Mouse (Mus musculus) hindbrain, embryonic 16.5 days (tissue): ENCODE measurements around the gene Krtap4-9. TPM values are rescaled to one million over a fixed set of nuclear protein-coding genes. Genes with fewer than 3 reads are reported as not detected.
"Not testable (repeated sequence)": the region's sequence is repeated elsewhere in the genome, so short reads cannot be mapped to it uniquely, and the experiment has no call there.

ENCODE experiments used
- ATAC-seq: fragments of 200-750 bp; cut with Nextera tagmentation; 2 replicates; pipeline ENCODE4 v1.8.0; 2017; ENCODE audit warnings: moderate TSS enrichment, moderate library complexity
- H3K27ac ChIP-seq: fragments of 300-500 bp; sonication (generic); 2 replicates; pipeline ENCODE4 v1.5.1; 2014; ENCODE audit warnings: low read depth, mild to moderate bottlenecking, control low read depth, low read length, moderate library complexity
- H3K27me3 ChIP-seq: fragments of 300-500 bp; sonication (generic); replicated peaks from 2 replicates; pipeline ENCODE4 v1.6.1; 2014; ENCODE audit warnings: low read length; ENCODE audit not compliant: control insufficient read depth, insufficient read depth
- H3K36me3 ChIP-seq: fragments of 300-500 bp; sonication (generic); 2 replicates; pipeline ENCODE4 v1.6.1; 2014; ENCODE audit warnings: mild to moderate bottlenecking, low read length, moderate library complexity, mixed read lengths; ENCODE audit not compliant: control insufficient read depth, insufficient read depth
- H3K4me1 ChIP-seq: fragments of 300-500 bp; sonication (generic); 2 replicates; pipeline ENCODE4 v1.6.1; 2014; ENCODE audit warnings: low read depth, low read length; ENCODE audit not compliant: control insufficient read depth, insufficient read depth
- H3K4me2 ChIP-seq: fragments of 300-500 bp; sonication (generic); 2 replicates; pipeline ENCODE4 v1.6.1; 2014; ENCODE audit warnings: mild to moderate bottlenecking, low read length, control low read depth, moderate library complexity
- H3K4me3 ChIP-seq: fragments of 300-500 bp; sonication (generic); 2 replicates; pipeline ENCODE4 v1.5.1; 2014; ENCODE audit warnings: mild to moderate bottlenecking, low read length, control low read depth, moderate library complexity
- H3K9ac ChIP-seq: fragments of 300-500 bp; sonication (generic); 2 replicates; pipeline ENCODE4 v1.6.1; 2014; ENCODE audit warnings: low read depth, mild to moderate bottlenecking, control low read depth, low read length, moderate library complexity
- H3K9me3 ChIP-seq: fragments of 300-500 bp; sonication (generic); 2 replicates; pipeline ENCODE4 v1.6.1; 2014; ENCODE audit warnings: mild to moderate bottlenecking, low read length, moderate library complexity; ENCODE audit not compliant: control insufficient read depth
- WGBS: fragments of 180-500 bp; shearing (Covaris S2); extraction: QIAGEN DNeasy Blood & Tissue Kit; methylation state at CpG from one replicate; pipeline ENCODE4 v1.1.7; 2014; 5-methylcytosine and 5-hydroxymethylcytosine counted together
- polyA plus RNA-seq: library from polyadenylated mRNA; unstranded; fragments of >200 nt; fragmentation: Nextera tagmentation; extraction: Ambion mirVana; gene quantifications from 2 replicates; pipeline ENCODE4 v1.2.1, GENCODE M21; 2015

The Krtap4-9 gene
- polyA plus RNA-seq = not detected in 2 replicates

GRCm38 (mm10) chr11:99784900-99785299 lies at the start of gene Krtap4-9:
TSS of gene Krtap4-9 (plus strand) at chr11:99785200.
- not testable (repeated sequence) for H3K27ac ChIP-seq, H3K4me1 ChIP-seq, ATAC-seq

GRCm38 (mm10) chr11:99743985-99744384 lies 41.0 kb upstream of the Krtap4-9 start:
- Histone ChIP-seq H3K36me3 (no peaks in the 10 kb centered on the region), H3K27ac (no peak overlapping the region), H3K27me3 (no peaks in the 10 kb centered on the region), H3K4me1 (no peaks in the 10 kb centered on the region), H3K9ac (no peak overlapping the region), H3K4me3 (no peak overlapping the region), H3K9me3 (no peaks in the 10 kb centered on the region), H3K4me2 (no peak overlapping the region)
- no peak for ATAC-seq
- 97% methylated on average over 3 of the region's 3 CpGs for WGBS

More at GRCm38 (mm10) chr11:99784900-99785299, at the start of gene Krtap4-9:
- H3K4me2 ChIP-seq, H3K9me3 ChIP-seq, H3K27me3 ChIP-seq, H3K36me3 ChIP-seq, H3K9ac ChIP-seq, H3K4me3 ChIP-seq: not testable (repeated sequence)

- Histone ChIP-seq H3K9me3 (no peaks in the 10 kb centered on the region), H3K27ac (no peak overlapping the region), H3K9ac (no peak overlapping the region), H3K36me3 (no peaks in the 10 kb centered on the region), H3K27me3 (no peaks in the 10 kb centered on the region), H3K4me3 (no peak overlapping the region), H3K4me1 (no peaks in the 10 kb centered on the region), H3K4me2 (no peak overlapping the region)
- 100% methylated on average over 1 of the region's 1 CpGs for WGBS
- no peak for ATAC-seq
Observed at GRCm38 (mm10) chr11:99758877-99759276, 26.1 kb upstream of the Krtap4-9 start.

GRCm38 (mm10) chr11:99768410-99768809 lies 16.6 kb upstream of the Krtap4-9 start:
- Histone ChIP-seq H3K4me2 (no peak overlapping the region), H3K9ac (no peak overlapping the region), H3K36me3 (no peaks in the 10 kb centered on the region), H3K4me3 (no peak overlapping the region), H3K9me3 (no peaks in the 10 kb centered on the region), H3K4me1 (no peaks in the 10 kb centered on the region), H3K27ac (no peak overlapping the region), H3K27me3 (no peaks in the 10 kb centered on the region)
- 78% methylated on average over 2 of the region's 2 CpGs for WGBS
- no peak for ATAC-seq

DNA sequence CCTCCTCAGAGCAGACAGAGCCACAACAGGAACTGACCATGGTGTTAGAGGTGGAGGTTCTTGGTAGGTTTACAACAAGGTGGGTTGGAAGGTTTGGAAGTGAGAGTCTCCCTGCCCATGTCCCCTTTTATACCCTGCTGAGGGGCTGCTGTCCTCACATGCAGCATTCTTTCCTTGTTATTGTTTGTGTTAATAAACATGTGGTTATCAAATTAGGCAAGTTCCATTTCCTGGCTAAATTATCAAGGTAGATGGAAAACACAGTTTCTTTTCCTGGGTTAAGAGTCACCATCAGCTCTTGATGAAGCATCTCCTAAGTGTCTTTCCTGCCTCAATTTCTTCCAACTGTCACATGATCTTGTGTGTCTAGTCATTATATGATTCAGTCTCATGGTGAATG lies 12.2 kb upstream of the Krtap4-9 start, which contains the start of gene Gm11595:
Gene Gm11595 (minus strand): TSS at position 101 of the 400 bp plus-strand sequence.
- H3K9me3 ChIP-seq, H3K36me3 ChIP-seq, H3K9ac ChIP-seq, H3K4me2 ChIP-seq, H3K27me3 ChIP-seq, ATAC-seq, H3K27ac ChIP-seq, H3K4me1 ChIP-seq, H3K4me3 ChIP-seq: not testable (repeated sequence)

GRCm38 (mm10) chr11:99778401-99778800 lies 6.6 kb upstream of the Krtap4-9 start:
- no peak overlapping the region for H3K4me2 ChIP-seq
- no peak for ATAC-seq
- H3K27ac ChIP-seq = no peak overlapping the region
- no peaks in the 10 kb centered on the region; the same call in 1 of the 2 replicates for H3K4me1 ChIP-seq
- no peak overlapping the region for H3K4me3 ChIP-seq
- no peak overlapping the region for H3K9ac ChIP-seq
- H3K27me3 ChIP-seq = no peaks in the 10 kb centered on the region
- 42% methylated on average over 7 of the region's 7 CpGs for WGBS
- H3K36me3 ChIP-seq = no peaks in the 10 kb centered on the region
- H3K9me3 ChIP-seq = no peaks in the 10 kb centered on the region

DNA sequence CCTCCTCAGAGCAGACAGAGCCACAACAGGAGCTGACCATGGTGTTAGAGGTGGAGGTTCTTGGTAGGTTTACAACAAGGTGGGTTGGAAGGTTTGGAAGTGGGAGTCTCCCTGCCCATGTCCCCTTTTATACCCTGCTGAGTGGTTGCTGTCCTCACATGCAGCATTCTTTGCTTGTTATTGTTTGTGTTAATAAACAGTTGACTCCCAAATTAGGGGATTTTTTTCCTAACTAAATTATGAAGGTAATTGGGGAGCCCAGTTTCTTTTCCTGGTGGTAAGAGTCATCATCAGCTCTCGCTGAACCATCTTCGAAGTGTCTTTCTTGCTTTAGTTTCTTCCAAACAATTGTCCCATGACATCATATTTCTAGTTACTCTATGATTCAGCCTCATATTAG lies 4.4 kb upstream of the Krtap4-9 start, which contains the start of gene Krtap4-8:
Gene Krtap4-8 (minus strand): TSS at position 101 of the 400 bp plus-strand sequence.
- H3K4me3 ChIP-seq = no peak within 1 kb of the TSS
- no peaks in the 10 kb centered on the region for H3K27me3 ChIP-seq
- H3K4me1 ChIP-seq = no peaks in the 10 kb centered on the region; the same call in 1 of the 2 replicates
- no peak within 1 kb of the TSS for H3K9ac ChIP-seq
- 98% methylated on average over 2 of the region's 2 CpGs for WGBS
- no peak within 1 kb of the TSS for H3K4me2 ChIP-seq
- no peak within 1 kb of the TSS for H3K27ac ChIP-seq
- H3K36me3 ChIP-seq = no peaks in the 10 kb centered on the region
- H3K9me3 ChIP-seq = no peaks in the 10 kb centered on the region
- ATAC-seq = no peak

DNA sequence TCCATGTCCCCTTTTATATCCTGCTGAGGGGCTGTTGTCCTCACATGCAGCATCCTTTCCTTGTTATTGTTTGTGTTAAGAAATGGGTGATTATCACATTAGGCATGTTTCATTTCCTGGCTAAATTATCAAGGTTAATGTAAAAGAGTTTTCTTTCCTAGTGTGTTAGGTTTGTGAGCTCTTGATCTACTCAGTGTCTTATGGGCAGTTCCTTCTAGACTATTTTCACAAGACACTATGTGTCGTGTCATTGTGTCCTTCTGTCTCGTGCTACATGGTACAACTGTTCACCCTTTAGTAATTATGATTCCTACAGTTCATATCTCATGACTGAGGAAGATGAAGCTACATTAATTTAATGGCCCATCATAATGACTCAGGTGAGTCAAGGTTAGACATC lies 8.4 kb downstream of the Krtap4-9 start, which contains the start of gene Gm11596:
Gene Gm11596 (minus strand): TSS at position 101 of the 400 bp plus-strand sequence.
- Histone ChIP-seq H3K4me3 (no peak within 1 kb of the TSS), H3K4me2 (no peak within 1 kb of the TSS), H3K4me1 (no peaks in the 10 kb centered on the region), H3K27ac (no peak within 1 kb of the TSS), H3K36me3 (no peaks in the 10 kb centered on the region), H3K9me3 (no peaks in the 10 kb centered on the region), H3K9ac (no peak within 1 kb of the TSS), H3K27me3 (no peaks in the 10 kb centered on the region)
- no peak for ATAC-seq
- WGBS = 76% methylated on average over 2 of the region's 2 CpGs

DNA sequence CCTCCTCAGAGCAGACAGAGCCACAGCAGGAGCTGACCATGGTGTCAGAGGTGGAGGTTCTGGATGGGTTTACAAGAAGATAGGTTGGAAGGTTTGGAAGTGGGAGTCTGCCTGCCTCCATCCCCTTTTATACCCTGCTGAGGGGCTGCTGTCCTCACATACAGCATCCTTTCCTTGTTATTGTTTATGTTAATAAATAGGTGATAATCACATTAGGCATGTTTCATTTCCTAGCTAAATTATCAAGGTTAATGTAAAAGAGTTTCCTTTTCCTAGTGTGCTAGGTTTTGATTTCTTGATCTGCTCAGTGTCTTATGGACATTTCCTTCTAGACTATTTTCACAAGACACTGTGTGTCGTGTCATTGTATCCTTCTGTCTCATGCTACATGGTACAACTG lies 13.8 kb downstream of the Krtap4-9 start, which contains the start of gene Gm11569:
Gene Gm11569 (minus strand): TSS at position 101 of the 400 bp plus-strand sequence.
- H3K4me2 ChIP-seq, H3K4me3 ChIP-seq, ATAC-seq, H3K9ac ChIP-seq, H3K4me1 ChIP-seq, H3K27ac ChIP-seq, H3K36me3 ChIP-seq, H3K9me3 ChIP-seq, H3K27me3 ChIP-seq: not testable (repeated sequence)
- WGBS = no CpG with 5 or more reads among the region's 1 CpGs

GRCm38 (mm10) chr11:99804346-99804745 lies 19.3 kb downstream of the Krtap4-9 start, which contains the start of gene Gm11554:
TSS of gene Gm11554 (minus strand) at chr11:99804446.
- H3K4me3 ChIP-seq, H3K9me3 ChIP-seq, H3K9ac ChIP-seq, H3K4me1 ChIP-seq, H3K27me3 ChIP-seq, H3K36me3 ChIP-seq, H3K4me2 ChIP-seq, ATAC-seq, H3K27ac ChIP-seq: not testable (repeated sequence)
- no CpG with 5 or more reads among the region's 1 CpGs for WGBS
